Mouse (Mus musculus) neural tube, embryonic 15.5 days (tissue): ENCODE data around the gene Fgf5. TPM values are rescaled to one million over a fixed set of nuclear protein-coding genes. Genes with fewer than 3 reads are reported as not detected.

Experiments used
- ATAC-seq: fragments of 200-750 bp; cut with Nextera tagmentation; 2 replicates; pipeline ENCODE4 v1.8.0; 2017; ENCODE audit warnings: mild to moderate bottlenecking, moderate TSS enrichment, moderate library complexity; ENCODE audit not compliant: low FRiP score
- H3K27ac ChIP-seq: fragments of 300-500 bp; sonication (generic); replicated peaks from 2 replicates; pipeline ENCODE4 v1.5.1; 2015; ENCODE audit warnings: mild to moderate bottlenecking, inconsistent platforms
- H3K27me3 ChIP-seq: fragments of 300-500 bp; sonication (generic); replicated peaks from 2 replicates; pipeline ENCODE4 v1.6.1; 2015; ENCODE audit warnings: inconsistent platforms
- H3K36me3 ChIP-seq: fragments of 300-500 bp; sonication (generic); 2 replicates; pipeline ENCODE4 v1.6.1; 2015; ENCODE audit warnings: inconsistent platforms
- H3K4me1 ChIP-seq: fragments of 300-500 bp; sonication (generic); 2 replicates; pipeline ENCODE4 v1.6.1; 2015; ENCODE audit warnings: inconsistent platforms
- H3K4me2 ChIP-seq: fragments of 300-500 bp; sonication (generic); 2 replicates; pipeline ENCODE4 v1.6.1; 2015; ENCODE audit warnings: inconsistent platforms, mild to moderate bottlenecking, moderate library complexity
- H3K4me3 ChIP-seq: fragments of 300-500 bp; sonication (generic); replicated peaks from 2 replicates; pipeline ENCODE4 v1.5.1; 2015; ENCODE audit warnings: mild to moderate bottlenecking, inconsistent platforms
- H3K9ac ChIP-seq: fragments of 300-500 bp; sonication (generic); replicated peaks from 2 replicates; pipeline ENCODE4 v1.6.1; 2015; ENCODE audit warnings: mild to moderate bottlenecking, inconsistent platforms
- H3K9me3 ChIP-seq: fragments of 300-500 bp; sonication (generic); replicated peaks from 2 replicates; pipeline ENCODE4 v1.6.1; 2016; ENCODE audit warnings: inconsistent platforms
- WGBS: fragments of 180-500 bp; shearing (Covaris S2); methylation state at CpG from one replicate; pipeline ENCODE4 v1.1.7; 2015; ENCODE audit warnings: mixed read lengths; 5-methylcytosine and 5-hydroxymethylcytosine counted together
- polyA plus RNA-seq: library from polyadenylated mRNA; unstranded; fragments of >200 nt; fragmentation: Nextera tagmentation; extraction: Ambion mirVana; gene quantifications from 2 replicates; pipeline ENCODE4 v1.2.1, GENCODE M21; 2015

The Fgf5 gene
- 1.4 and 1.7 TPM in 2 replicates for polyA plus RNA-seq

- peak within 1 kb of the TSS; percentile 100 for H3K4me2 ChIP-seq
- no peaks in the 10 kb centered on the region for H3K36me3 ChIP-seq
- WGBS = under 1% methylated on average over 78 of the region's 80 CpGs
- H3K4me3 ChIP-seq = peak within 1 kb of the TSS; percentile 66
- no peaks in the 10 kb centered on the region for H3K9me3 ChIP-seq
- H3K4me1 ChIP-seq = peaks cover 19% of the 10 kb centered on the region
- peak within 1 kb of the TSS; percentile 62 for H3K9ac ChIP-seq
- ATAC-seq = peak; percentile 84
- H3K27ac ChIP-seq = 0 out of 2 replicates have a peak within 1 kb of the TSS, but pooled peaks have one; percentile 37
- peaks cover 45% of the 10 kb centered on the region for H3K27me3 ChIP-seq
These were observed at the start of gene Fgf5 for GRCm38 (mm10) chr5:98253838-98254821. Gene Fgf5, plus strand, starts transcription at chr5:98254184.

GRCm38 (mm10) chr5:98212501-98212900 lies 41.5 kb upstream of the Fgf5 start:
- Histone ChIP-seq H3K27me3 (no peaks in the 10 kb centered on the region), H3K9ac (no peak overlapping the region), H3K4me3 (no peak overlapping the region), H3K36me3 (no peaks in the 10 kb centered on the region), H3K4me2 (no peak overlapping the region), H3K9me3 (no peaks in the 10 kb centered on the region), H3K4me1 (no peaks in the 10 kb centered on the region), H3K27ac (no peak overlapping the region)
- ATAC-seq = no peak
- WGBS = 67% methylated on average over 4 of the region's 4 CpGs

GRCm38 (mm10) chr5:98221956-98222355 lies 32.0 kb upstream of the Fgf5 start:
- Histone ChIP-seq H3K4me3 (no peak overlapping the region), H3K27me3 (no peaks in the 10 kb centered on the region), H3K4me1 (no peaks in the 10 kb centered on the region), H3K9me3 (no peaks in the 10 kb centered on the region), H3K4me2 (no peak overlapping the region), H3K9ac (no peak overlapping the region), H3K27ac (no peak overlapping the region), H3K36me3 (no peaks in the 10 kb centered on the region)
- no peak for ATAC-seq
- whole genome bisulfite sequencing = 86% methylated on average over 4 of the region's 4 CpGs

- Histone ChIP-seq H3K27ac (no peak overlapping the region), H3K9me3 (no peaks in the 10 kb centered on the region), H3K9ac (no peak overlapping the region), H3K4me3 (no peak overlapping the region), H3K36me3 (no peaks in the 10 kb centered on the region), H3K27me3 (no peaks in the 10 kb centered on the region), H3K4me2 (no peak overlapping the region), H3K4me1 (no peaks in the 10 kb centered on the region)
- 90% methylated on average over 2 of the region's 2 CpGs for WGBS
- no peak for ATAC-seq
These were observed 27.3 kb upstream of the Fgf5 start for GRCm38 (mm10) chr5:98226710-98227109.

- Histone ChIP-seq H3K27ac (no peak overlapping the region), H3K9me3 (no peaks in the 10 kb centered on the region), H3K9ac (no peak overlapping the region), H3K36me3 (no peaks in the 10 kb centered on the region), H3K27me3 (no peaks in the 10 kb centered on the region), H3K4me1 (no peaks in the 10 kb centered on the region), H3K4me3 (no peak overlapping the region), H3K4me2 (no peak overlapping the region)
- no peak for ATAC-seq
- 84% methylated on average over 6 of the region's 6 CpGs for WGBS
These were observed 24.5 kb upstream of the Fgf5 start for GRCm38 (mm10) chr5:98229456-98229855.

GRCm38 (mm10) chr5:98238466-98238865 lies 15.5 kb upstream of the Fgf5 start:
- Histone ChIP-seq H3K27ac (no peak overlapping the region), H3K4me1 (no peaks in the 10 kb centered on the region), H3K4me3 (no peak overlapping the region), H3K27me3 (no peaks in the 10 kb centered on the region), H3K4me2 (no peak overlapping the region), H3K36me3 (no peaks in the 10 kb centered on the region), H3K9ac (no peak overlapping the region), H3K9me3 (no peaks in the 10 kb centered on the region)
- ATAC-seq = no peak
- 90% methylated on average over 6 of the region's 6 CpGs for WGBS

- H3K4me1 ChIP-seq = no peaks in the 10 kb centered on the region
- ATAC-seq = no peak
- no peak overlapping the region for H3K4me3 ChIP-seq
- H3K36me3 ChIP-seq = no peaks in the 10 kb centered on the region
- 94% methylated on average over 12 of the region's 12 CpGs for WGBS
- H3K27ac ChIP-seq = no peak overlapping the region
- no peaks in the 10 kb centered on the region for H3K9me3 ChIP-seq
- H3K4me2 ChIP-seq = no peak overlapping the region
- H3K9ac ChIP-seq = no peak overlapping the region
- H3K27me3 ChIP-seq = no peaks in the 10 kb centered on the region
These were observed 12.6 kb upstream of the Fgf5 start for GRCm38 (mm10) chr5:98241322-98241829.

- Histone ChIP-seq H3K9ac (no peak overlapping the region), H3K4me1 (no peaks in the 10 kb centered on the region), H3K4me2 (no peak overlapping the region), H3K4me3 (no peak overlapping the region), H3K9me3 (no peaks in the 10 kb centered on the region), H3K36me3 (no peaks in the 10 kb centered on the region), H3K27me3 (no peaks in the 10 kb centered on the region), H3K27ac (no peak overlapping the region)
- 72% methylated on average over 8 of the region's 8 CpGs for WGBS
- no peak for ATAC-seq
These were observed 8.7 kb upstream of the Fgf5 start for GRCm38 (mm10) chr5:98245303-98245702.

GRCm38 (mm10) chr5:98245976-98246375 lies 8.0 kb upstream of the Fgf5 start:
- ATAC-seq = no peak
- 59% methylated on average over 4 of the region's 4 CpGs for WGBS

GRCm38 (mm10) chr5:98246826-98247225 lies 7.2 kb upstream of the Fgf5 start:
- Histone ChIP-seq H3K4me3 (no peak overlapping the region), H3K27ac (no peak overlapping the region), H3K4me1 (no peaks in the 10 kb centered on the region), H3K9ac (no peak overlapping the region), H3K27me3 (no peaks in the 10 kb centered on the region), H3K4me2 (no peak overlapping the region), H3K9me3 (no peaks in the 10 kb centered on the region), H3K36me3 (no peaks in the 10 kb centered on the region)
- no peak for ATAC-seq
- WGBS = 81% methylated on average over 7 of the region's 7 CpGs

More at GRCm38 (mm10) chr5:98245976-98246375, 8.0 kb upstream of the Fgf5 start:
- H3K36me3 ChIP-seq = no peaks in the 10 kb centered on the region
- H3K9ac ChIP-seq = no peak overlapping the region
- H3K27ac ChIP-seq = no peak overlapping the region
- H3K4me3 ChIP-seq = no peak overlapping the region
- no peaks in the 10 kb centered on the region for H3K27me3 ChIP-seq
- H3K4me1 ChIP-seq = no peaks in the 10 kb centered on the region
- H3K4me2 ChIP-seq = no peak overlapping the region
- H3K9me3 ChIP-seq = no peaks in the 10 kb centered on the region

GRCm38 (mm10) chr5:98247516-98247915 lies 6.5 kb upstream of the Fgf5 start:
- no peak overlapping the region for H3K9ac ChIP-seq
- ATAC-seq = no peak
- no peak overlapping the region for H3K4me2 ChIP-seq
- H3K4me3 ChIP-seq = no peak overlapping the region
- no peak overlapping the region for H3K27ac ChIP-seq
- no peaks in the 10 kb centered on the region for H3K36me3 ChIP-seq
- peaks cover 4% of the 10 kb centered on the region; the same call in 1 of the 2 replicates for H3K27me3 ChIP-seq
- no peaks in the 10 kb centered on the region for H3K4me1 ChIP-seq
- H3K9me3 ChIP-seq = no peaks in the 10 kb centered on the region
- 63% methylated on average over 2 of the region's 2 CpGs for WGBS

- peaks cover 19% of the 10 kb centered on the region for H3K4me1 ChIP-seq
- H3K36me3 ChIP-seq = no peaks in the 10 kb centered on the region
- no peak overlapping the region for H3K9ac ChIP-seq
- H3K4me2 ChIP-seq = peak overlapping the region; percentile 100
- peaks cover 40% of the 10 kb centered on the region for H3K27me3 ChIP-seq
- 15% methylated on average over 6 of the region's 6 CpGs for WGBS
- H3K9me3 ChIP-seq = no peaks in the 10 kb centered on the region
- no peak overlapping the region for H3K27ac ChIP-seq
- H3K4me3 ChIP-seq = peak overlapping the region; percentile 66; the same call in 1 of the 2 replicates
- ATAC-seq = no peak
These were observed 837 bp upstream of the Fgf5 start for GRCm38 (mm10) chr5:98253147-98253546.
